Mouse (Mus musculus) limb, embryonic 11.5 days (tissue): ENCODE measurements around the gene Ehd1. TPM values are rescaled to one million over a fixed set of nuclear protein-coding genes. Genes with fewer than 3 reads are reported as not detected.

ENCODE experiments used
- ATAC-seq: fragments of 200-750 bp; cut with Nextera tagmentation; 2 replicates; pipeline ENCODE4 v1.8.0; 2017; ENCODE audit warnings: low read depth; ENCODE audit not compliant: insufficient number of reproducible peaks, low FRiP score, low TSS enrichment
- DNase-seq: peaks from one replicate; pipeline ENCODE4 v3.0.0-alpha.2; 2015; ENCODE audit warnings: low spot score
- H3K27ac ChIP-seq: fragments of 300-500 bp; sonication (generic); replicated peaks from 2 replicates; pipeline ENCODE4 v1.5.1; 2014; ENCODE audit warnings: low read depth, mild to moderate bottlenecking, low read length
- H3K27me3 ChIP-seq: fragments of 300-500 bp; sonication (generic); 2 replicates; pipeline ENCODE4 v1.6.1; 2014; ENCODE audit warnings: mild to moderate bottlenecking, low read length, mixed read lengths; ENCODE audit not compliant: control insufficient read depth, insufficient read depth
- H3K36me3 ChIP-seq: fragments of 300-500 bp; sonication (generic); 2 replicates; pipeline ENCODE4 v1.6.1; 2014; ENCODE audit warnings: mild to moderate bottlenecking, low read length, moderate library complexity, mixed read lengths; ENCODE audit not compliant: control insufficient read depth, insufficient read depth
- H3K4me1 ChIP-seq: fragments of 300-500 bp; sonication (generic); 2 replicates; pipeline ENCODE4 v1.6.1; 2014; ENCODE audit warnings: low read length, mixed read lengths; ENCODE audit not compliant: control insufficient read depth, insufficient read depth
- H3K4me2 ChIP-seq: fragments of 300-500 bp; sonication (generic); 2 replicates; pipeline ENCODE4 v1.6.1; 2014; ENCODE audit warnings: low read depth, mild to moderate bottlenecking, moderate library complexity; ENCODE audit not compliant: severe bottlenecking
- H3K4me3 ChIP-seq: fragments of 300-500 bp; sonication (generic); 2 replicates; pipeline ENCODE4 v1.5.1; 2014; ENCODE audit warnings: low read depth, low read length
- H3K9ac ChIP-seq: fragments of 300-500 bp; sonication (generic); 2 replicates; pipeline ENCODE4 v1.6.1; 2014; ENCODE audit warnings: mild to moderate bottlenecking, low read length
- H3K9me3 ChIP-seq: fragments of 300-500 bp; sonication (generic); 2 replicates; pipeline ENCODE4 v1.6.1; 2016; ENCODE audit warnings: low read length; ENCODE audit not compliant: control insufficient read depth
- WGBS: fragments of 180-500 bp; shearing (Covaris S2); extraction: QIAGEN DNeasy Blood & Tissue Kit; methylation state at CpG from one replicate; pipeline ENCODE4 v1.1.7; 2014; 5-methylcytosine and 5-hydroxymethylcytosine counted together
- polyA plus RNA-seq: library from polyadenylated mRNA; unstranded; fragments of >200 nt; fragmentation: Nextera tagmentation; extraction: Ambion mirVana; gene quantifications from 2 replicates; pipeline ENCODE4 v1.2.1, GENCODE M21; 2014

Gene Ehd1
- polyA plus RNA-seq, 1 experiment from 2014 or later = 56.1 TPM

DNA sequence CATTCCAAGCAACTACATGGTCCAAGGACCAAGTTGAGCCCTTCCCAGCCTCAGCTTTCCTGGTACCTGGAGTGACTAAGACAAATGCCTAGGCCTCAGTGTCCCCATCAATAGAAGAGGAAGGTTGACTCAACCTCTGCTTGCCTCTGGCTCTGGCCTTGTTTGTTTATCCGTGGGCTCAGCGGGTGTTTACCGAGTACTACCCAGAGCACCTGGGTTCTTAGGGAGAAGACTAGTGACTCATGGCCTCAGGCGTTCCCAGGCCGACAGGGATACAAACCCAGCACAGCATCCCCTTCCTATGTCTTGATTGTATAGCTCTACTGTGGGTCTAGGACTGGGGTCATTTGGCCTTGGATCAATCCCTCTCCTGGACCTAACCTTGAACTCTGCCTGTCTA lies 33.3 kb upstream of the Ehd1 start:
- Histone ChIP-seq H3K4me1 (peaks cover 7% of the 10 kb centered on the region), H3K4me2 (no peak overlapping the region), H3K27me3 (no peaks in the 10 kb centered on the region), H3K36me3 (peaks cover 15% of the 10 kb centered on the region; the same call in 1 of the 2 replicates), H3K27ac (no peak overlapping the region), H3K9ac (no peak overlapping the region; the same call in 1 of the 2 replicates), H3K9me3 (no peaks in the 10 kb centered on the region), H3K4me3 (no peak overlapping the region)
- no peak for DNase-seq
- ATAC-seq = no peak
- WGBS = 84% methylated on average over 5 of the region's 5 CpGs

DNA sequence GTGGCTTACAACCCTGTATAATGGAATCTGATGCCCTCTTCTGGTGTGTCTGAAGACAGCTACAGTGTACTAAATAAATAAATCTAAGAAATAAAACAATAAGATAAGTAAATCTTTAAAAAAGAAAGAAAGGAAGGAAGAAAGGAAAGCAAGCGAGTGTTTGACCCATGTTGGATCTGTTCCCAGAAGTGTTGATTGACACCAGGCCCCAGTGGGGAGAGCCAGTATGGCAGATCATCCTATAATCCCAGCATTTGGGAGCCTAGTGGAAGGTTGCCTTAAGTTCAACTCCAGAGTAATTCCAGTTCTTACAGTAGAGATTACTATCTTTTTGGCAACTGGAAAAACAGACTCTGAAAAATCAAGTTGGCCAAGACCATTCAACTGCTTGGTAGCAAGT lies 30.7 kb upstream of the Ehd1 start:
- no peak for DNase-seq
- no peak for ATAC-seq
- no peak overlapping the region for H3K9ac ChIP-seq
- no peaks in the 10 kb centered on the region for H3K9me3 ChIP-seq
- H3K27ac ChIP-seq = no peak overlapping the region
- no peak overlapping the region for H3K4me2 ChIP-seq
- H3K27me3 ChIP-seq = no peaks in the 10 kb centered on the region
- H3K36me3 ChIP-seq = peaks cover 20% of the 10 kb centered on the region; the same call in 1 of the 2 replicates
- peaks cover 7% of the 10 kb centered on the region for H3K4me1 ChIP-seq
- 86% methylated on average over 1 of the region's 1 CpGs for WGBS
- no peak overlapping the region for H3K4me3 ChIP-seq

DNA sequence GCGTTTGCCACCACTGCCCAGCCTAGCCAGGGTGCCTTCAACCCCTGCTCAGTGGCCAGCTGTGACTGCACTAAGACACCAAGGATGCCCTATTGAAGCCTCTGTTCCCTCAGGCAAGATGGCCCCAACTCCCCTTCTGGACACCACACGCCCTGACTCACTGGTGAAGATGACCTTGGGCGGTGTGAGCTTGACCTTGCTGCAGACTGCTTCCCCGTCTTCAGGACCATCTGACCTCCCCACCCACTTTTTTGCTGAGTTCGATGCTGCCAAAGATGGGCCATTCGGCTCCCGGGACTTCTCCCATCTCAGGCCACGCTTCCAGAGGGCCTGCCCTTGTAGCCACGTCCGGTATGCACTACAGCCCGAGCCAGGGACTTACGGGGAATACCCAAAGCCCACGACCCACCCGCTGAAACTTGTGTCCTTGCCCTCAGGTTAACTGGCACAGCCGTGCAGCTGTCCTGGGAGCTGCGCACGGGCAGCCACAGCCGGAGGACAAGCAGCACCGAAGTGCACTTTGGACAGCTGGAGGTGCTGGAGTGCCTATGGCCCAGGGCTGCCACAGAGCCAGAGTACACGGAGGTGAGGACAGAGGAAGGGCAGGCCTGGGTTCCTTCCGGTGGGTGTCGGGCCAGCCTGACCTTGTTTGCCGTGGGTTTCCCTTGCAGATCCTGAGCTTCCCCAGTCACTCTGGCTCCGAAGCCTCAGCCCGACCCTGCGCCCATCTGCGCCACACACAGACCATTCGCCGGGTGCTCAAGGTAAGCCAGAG lies 28.8 kb upstream of the Ehd1 start:
- ATAC-seq = no peak
- no peak for DNase-seq
- Histone ChIP-seq H3K9ac (no peak overlapping the region), H3K27me3 (no peaks in the 10 kb centered on the region), H3K4me1 (peaks cover under 1% of the 10 kb centered on the region; the same call in 1 of the 2 replicates), H3K4me2 (no peak overlapping the region), H3K36me3 (peaks cover 26% of the 10 kb centered on the region; the same call in 1 of the 2 replicates), H3K4me3 (no peak overlapping the region), H3K27ac (no peak overlapping the region), H3K9me3 (no peaks in the 10 kb centered on the region)
- 93% methylated on average over 29 of the region's 29 CpGs for WGBS

DNA sequence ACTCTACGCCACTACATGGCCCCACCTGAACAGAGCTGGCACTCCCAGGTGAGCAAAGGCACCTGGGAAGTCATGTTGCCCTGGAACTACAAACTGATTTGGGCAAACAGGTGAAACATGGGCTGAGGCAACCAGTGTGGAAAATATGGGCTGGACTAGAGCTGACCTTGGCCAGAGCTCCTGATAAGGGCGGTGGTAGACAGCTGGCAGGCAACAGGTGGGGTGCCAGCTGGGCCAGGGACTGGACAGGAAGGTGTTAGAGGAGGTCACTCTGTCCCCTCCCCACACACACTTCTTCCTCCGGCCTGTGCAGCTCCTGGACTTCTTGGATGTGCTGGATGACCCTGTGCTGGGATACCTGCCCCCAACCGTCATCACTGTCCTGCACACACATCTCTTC lies 23.5 kb upstream of the Ehd1 start:
- ATAC-seq (no peak), DNase-seq (no peak)
- Histone ChIP-seq H3K4me2 (no peak overlapping the region), H3K27me3 (no peaks in the 10 kb centered on the region), H3K4me1 (no peaks in the 10 kb centered on the region), H3K9ac (no peak overlapping the region), H3K9me3 (no peaks in the 10 kb centered on the region), H3K27ac (no peak overlapping the region), H3K4me3 (no peak overlapping the region), H3K36me3 (peaks cover 30% of the 10 kb centered on the region)
- 91% methylated on average over 4 of the region's 4 CpGs for WGBS

DNA sequence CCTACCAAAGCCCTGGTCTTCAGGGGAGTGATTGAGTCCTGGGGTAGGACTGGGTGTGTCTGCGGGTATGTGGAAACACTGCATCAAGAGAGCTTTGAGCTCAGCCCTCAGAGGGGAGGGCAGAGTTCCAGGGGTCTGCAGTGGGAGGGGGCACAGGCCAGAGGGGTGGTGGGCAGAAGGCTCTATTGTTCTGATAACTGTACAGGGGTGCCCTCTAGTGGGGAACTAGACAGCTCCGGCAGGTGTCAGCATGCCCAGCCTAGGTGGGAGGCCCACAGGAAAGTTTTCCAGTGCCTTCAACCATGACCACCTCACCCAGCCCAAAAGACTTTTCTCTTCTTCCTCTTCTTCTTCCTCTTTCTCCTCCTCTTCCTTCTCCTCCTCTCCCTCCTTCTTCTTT lies 16.1 kb upstream of the Ehd1 start:
- peaks cover 2% of the 10 kb centered on the region; the same call in 1 of the 2 replicates for H3K9me3 ChIP-seq
- H3K4me3 ChIP-seq = no peak overlapping the region
- no peak overlapping the region for H3K9ac ChIP-seq
- H3K27me3 ChIP-seq = no peaks in the 10 kb centered on the region
- no peaks in the 10 kb centered on the region for H3K4me1 ChIP-seq
- DNase-seq = peak; percentile 53
- H3K4me2 ChIP-seq = no peak overlapping the region
- 81% methylated on average over 2 of the region's 2 CpGs for WGBS
- ATAC-seq = no peak
- no peak overlapping the region for H3K27ac ChIP-seq
- peaks cover 23% of the 10 kb centered on the region for H3K36me3 ChIP-seq

DNA sequence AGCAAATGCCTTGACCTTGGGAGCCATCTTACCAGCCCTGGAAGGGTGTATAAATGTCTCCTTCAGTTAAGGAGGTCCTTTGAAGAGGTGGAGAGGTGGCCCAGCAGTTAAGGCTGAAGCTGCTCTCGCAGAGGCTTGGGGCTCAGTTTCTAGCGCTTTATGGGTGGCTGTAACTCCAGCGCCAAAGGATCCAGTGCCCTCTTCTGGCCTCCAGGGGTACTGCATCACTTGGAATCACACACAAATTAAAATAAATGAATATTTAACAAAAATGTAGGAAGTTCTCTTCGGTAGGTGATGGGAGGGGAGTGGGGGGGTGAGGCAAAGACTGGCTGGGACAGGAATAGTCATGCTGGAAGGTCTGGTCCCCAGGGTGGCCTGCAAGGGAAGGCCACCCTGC lies 15.6 kb upstream of the Ehd1 start:
- no peak overlapping the region for H3K27ac ChIP-seq
- H3K4me1 ChIP-seq = no peaks in the 10 kb centered on the region
- 80% methylated on average over 4 of the region's 4 CpGs for WGBS
- H3K9ac ChIP-seq = no peak overlapping the region
- H3K36me3 ChIP-seq = peaks cover 19% of the 10 kb centered on the region
- no peak for DNase-seq
- no peaks in the 10 kb centered on the region for H3K27me3 ChIP-seq
- H3K4me2 ChIP-seq = no peak overlapping the region
- no peak for ATAC-seq
- H3K9me3 ChIP-seq = peaks cover 2% of the 10 kb centered on the region; the same call in 1 of the 2 replicates
- no peak overlapping the region for H3K4me3 ChIP-seq

DNA sequence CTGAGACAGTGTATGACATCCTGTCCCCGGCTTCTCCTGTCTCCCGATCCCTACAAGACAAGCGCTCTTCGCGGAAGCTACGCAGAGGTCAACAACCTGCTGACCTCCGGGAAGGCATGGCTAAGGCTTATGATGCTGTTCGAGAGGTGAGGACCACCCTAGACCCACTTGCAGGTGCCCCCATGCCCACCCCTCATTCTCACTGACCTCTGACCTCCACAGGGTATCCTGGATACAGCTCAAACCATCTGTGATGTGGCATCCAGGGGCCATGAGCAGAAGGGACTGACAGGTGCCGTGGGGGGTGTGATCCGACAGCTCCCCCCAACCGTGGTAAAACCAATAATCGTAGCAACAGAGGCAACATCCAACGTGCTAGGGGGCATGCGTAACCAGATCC lies 15.1 kb upstream of the Ehd1 start:
- H3K27me3 ChIP-seq = no peaks in the 10 kb centered on the region
- 93% methylated on average over 14 of the region's 14 CpGs for WGBS
- no peak overlapping the region for H3K27ac ChIP-seq
- H3K4me2 ChIP-seq = no peak overlapping the region
- H3K4me1 ChIP-seq = no peaks in the 10 kb centered on the region
- no peak for ATAC-seq
- peaks cover 17% of the 10 kb centered on the region for H3K36me3 ChIP-seq
- H3K4me3 ChIP-seq = no peak overlapping the region
- H3K9me3 ChIP-seq = peaks cover 2% of the 10 kb centered on the region; the same call in 1 of the 2 replicates
- no peak overlapping the region for H3K9ac ChIP-seq
- no peak for DNase-seq

DNA sequence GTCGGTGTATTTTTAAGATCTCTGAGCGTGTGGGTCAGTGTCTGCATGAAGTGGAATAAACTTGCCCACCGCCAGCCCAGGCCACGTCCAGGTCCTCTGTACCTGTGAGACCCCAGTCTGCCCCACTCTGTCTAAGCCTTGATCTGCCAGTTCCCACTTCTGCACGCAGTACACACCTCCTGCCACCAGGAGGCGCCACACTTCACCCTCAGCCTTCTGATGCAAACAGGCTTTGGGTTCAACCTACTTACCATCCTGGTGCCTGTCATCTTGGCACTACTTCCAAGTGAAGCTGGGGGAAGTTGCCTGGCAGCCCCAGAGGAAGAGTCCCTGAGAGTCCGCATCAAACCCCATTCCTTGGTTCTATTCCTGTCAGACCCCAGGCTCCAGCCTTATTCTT lies 14.3 kb upstream of the Ehd1 start:
- 62% methylated on average over 7 of the region's 7 CpGs for WGBS
- no peak overlapping the region for H3K27ac ChIP-seq
- ATAC-seq = no peak

More for the DNA sequence above, 14.3 kb upstream of the Ehd1 start:
- Histone ChIP-seq H3K27me3 (no peaks in the 10 kb centered on the region), H3K4me1 (no peaks in the 10 kb centered on the region), H3K4me2 (no peak overlapping the region), H3K9me3 (peaks cover 2% of the 10 kb centered on the region; the same call in 1 of the 2 replicates), H3K9ac (no peak overlapping the region), H3K36me3 (peaks cover 15% of the 10 kb centered on the region), H3K4me3 (no peak overlapping the region)
- DNase-seq = peak; percentile 82
